Mouse (Mus musculus) kidney, embryonic 16.5 days (tissue): ENCODE measurements around the gene Morn4. TPM values are rescaled to one million over a fixed set of nuclear protein-coding genes. Genes with fewer than 3 reads are reported as not detected.
A peak's percentile ranks its signal among the peaks of the same experiment; 100 is the strongest.

Experiments
- ATAC-seq: fragments of 200-750 bp; cut with Nextera tagmentation; 2 replicates; pipeline ENCODE4 v1.8.0; 2017; ENCODE audit warnings: moderate TSS enrichment; ENCODE audit not compliant: low FRiP score, low TSS enrichment
- H3K27ac ChIP-seq: fragments of 300-500 bp; sonication (generic); 2 replicates; pipeline ENCODE4 v1.5.1; 2014; ENCODE audit warnings: low read length
- H3K27me3 ChIP-seq: fragments of 300-500 bp; sonication (generic); 2 replicates; pipeline ENCODE4 v1.6.1; 2014; ENCODE audit warnings: low read length, control low read depth, mixed read lengths; ENCODE audit not compliant: insufficient read depth
- H3K36me3 ChIP-seq: fragments of 300-500 bp; sonication (generic); 2 replicates; pipeline ENCODE4 v1.6.1; 2014; ENCODE audit warnings: low read length, control low read depth, mixed read lengths; ENCODE audit not compliant: insufficient read depth
- H3K4me1 ChIP-seq: fragments of 300-500 bp; sonication (generic); 2 replicates; pipeline ENCODE4 v1.6.1; 2014; ENCODE audit warnings: low read length, control low read depth, mixed read lengths; ENCODE audit not compliant: insufficient read depth
- H3K4me2 ChIP-seq: fragments of 300-500 bp; sonication (generic); replicated peaks from 2 replicates; pipeline ENCODE4 v1.6.1; 2014; ENCODE audit warnings: low read depth, low read length
- H3K4me3 ChIP-seq: fragments of 300-500 bp; sonication (generic); 2 replicates; pipeline ENCODE4 v1.5.1; 2014; ENCODE audit warnings: mild to moderate bottlenecking, low read length
- H3K9ac ChIP-seq: fragments of 300-500 bp; sonication (generic); replicated peaks from 2 replicates; pipeline ENCODE4 v1.6.1; 2014; ENCODE audit warnings: low read length
- H3K9me3 ChIP-seq: fragments of 300-500 bp; sonication (generic); 2 replicates; pipeline ENCODE4 v1.6.1; 2016; ENCODE audit warnings: low read length, control low read depth
- WGBS: fragments of 180-500 bp; shearing (Covaris S2); extraction: QIAGEN DNeasy Blood & Tissue Kit; methylation state at CpG from one replicate; pipeline ENCODE4 v1.1.7; 2014; 5-methylcytosine and 5-hydroxymethylcytosine counted together
- polyA plus RNA-seq: library from polyadenylated mRNA; unstranded; fragments of >200 nt; fragmentation: Nextera tagmentation; extraction: Ambion mirVana; gene quantifications from 2 replicates; pipeline ENCODE4 v1.2.1, GENCODE M21; 2015

Gene Morn4
- polyA plus RNA-seq, result 32.7 and 35.2 TPM in 2 replicates

GRCm38 (mm10) chr19:42086166-42086565, at the start of gene Morn4:
Gene Morn4, minus strand, starts transcription at chr19:42086357.
- H3K4me2 ChIP-seq, result peak within 1 kb of the TSS; percentile 79
- under 1% methylated on average over 21 of the region's 21 CpGs for WGBS
- peak within 1 kb of the TSS; percentile 43; the same call in 1 of the 2 replicates for H3K27ac ChIP-seq
- H3K27me3 ChIP-seq, result no peaks in the 10 kb centered on the region
- no peaks in the 10 kb centered on the region for H3K36me3 ChIP-seq
- ATAC-seq, result peak; percentile 76
- no peaks in the 10 kb centered on the region for H3K9me3 ChIP-seq
- peak within 1 kb of the TSS; percentile 75 for H3K9ac ChIP-seq
- H3K4me1 ChIP-seq, result peaks cover 17% of the 10 kb centered on the region
- H3K4me3 ChIP-seq, result peak within 1 kb of the TSS; percentile 67

GRCm38 (mm10) chr19:42135070-42135469, 48.9 kb upstream of the Morn4 start:
- Histone ChIP-seq H3K4me3 (no peak overlapping the region), H3K4me1 (0 out of 2 replicates have a peak, but pooled peaks cover 2% of the 10 kb centered on the region), H3K36me3 (no peaks in the 10 kb centered on the region), H3K4me2 (no peak overlapping the region), H3K9ac (no peak overlapping the region), H3K27me3 (no peaks in the 10 kb centered on the region), H3K9me3 (no peaks in the 10 kb centered on the region), H3K27ac (no peak overlapping the region)
- ATAC-seq, result no peak

GRCm38 (mm10) chr19:42131101-42131500, 44.9 kb upstream of the Morn4 start:
- Histone ChIP-seq H3K4me1 (peaks cover 17% of the 10 kb centered on the region), H3K9ac (no peak overlapping the region), H3K36me3 (no peaks in the 10 kb centered on the region), H3K4me2 (no peak overlapping the region), H3K9me3 (no peaks in the 10 kb centered on the region), H3K4me3 (no peak overlapping the region), H3K27me3 (no peaks in the 10 kb centered on the region), H3K27ac (no peak overlapping the region)
- ATAC-seq, result no peak
- 36% methylated on average over 5 of the region's 5 CpGs for WGBS

- ATAC-seq, result no peak
- 70% methylated on average over 3 of the region's 3 CpGs for WGBS
- Histone ChIP-seq H3K9ac (no peak overlapping the region), H3K27ac (no peak overlapping the region), H3K4me2 (no peak overlapping the region), H3K36me3 (no peaks in the 10 kb centered on the region), H3K9me3 (no peaks in the 10 kb centered on the region), H3K27me3 (no peaks in the 10 kb centered on the region), H3K4me1 (peaks cover 17% of the 10 kb centered on the region), H3K4me3 (no peak overlapping the region)
Measured at GRCm38 (mm10) chr19:42130294-42130606, 44.1 kb upstream of the Morn4 start.

- peak overlapping the region; percentile 97 for H3K4me2 ChIP-seq
- peaks cover 17% of the 10 kb centered on the region for H3K4me1 ChIP-seq
- 0 out of 2 replicates have a peak, but pooled peaks cover 2% of the 10 kb centered on the region for H3K36me3 ChIP-seq
- 31% methylated on average over 14 of the region's 14 CpGs for WGBS
- H3K9ac ChIP-seq, result peak overlapping the region; percentile 58
- H3K27me3 ChIP-seq, result no peaks in the 10 kb centered on the region
- H3K4me3 ChIP-seq, result peak overlapping the region; percentile 73
- no peaks in the 10 kb centered on the region for H3K9me3 ChIP-seq
- ATAC-seq, result no peak
- H3K27ac ChIP-seq, result peak overlapping the region; percentile 73
Measured at GRCm38 (mm10) chr19:42129509-42130293, 43.5 kb upstream of the Morn4 start.

GRCm38 (mm10) chr19:42128787-42129508, 42.8 kb upstream of the Morn4 start, which contains the start of gene Avpi1:
Gene Avpi1, minus strand, starts transcription at chr19:42129059.
- peak within 1 kb of the TSS; percentile 73 for H3K4me3 ChIP-seq
- peaks cover 17% of the 10 kb centered on the region for H3K4me1 ChIP-seq
- peak within 1 kb of the TSS; percentile 87 for H3K9ac ChIP-seq
- ATAC-seq, result peak; percentile 97
- H3K27ac ChIP-seq, result peak within 1 kb of the TSS; percentile 90
- H3K27me3 ChIP-seq, result no peaks in the 10 kb centered on the region
- under 1% methylated on average over 54 of the region's 54 CpGs for WGBS
- H3K9me3 ChIP-seq, result no peaks in the 10 kb centered on the region
- peak within 1 kb of the TSS; percentile 97 for H3K4me2 ChIP-seq
- H3K36me3 ChIP-seq, result peaks cover 4% of the 10 kb centered on the region; the same call in 1 of the 2 replicates

GRCm38 (mm10) chr19:42128052-42128740, 42.0 kb upstream of the Morn4 start:
- Histone ChIP-seq H3K27ac (peak overlapping the region; percentile 90), H3K4me1 (peaks cover 17% of the 10 kb centered on the region), H3K27me3 (no peaks in the 10 kb centered on the region), H3K4me3 (peak overlapping the region; percentile 73), H3K4me2 (peak overlapping the region; percentile 97), H3K9me3 (no peaks in the 10 kb centered on the region), H3K9ac (peak overlapping the region; percentile 87), H3K36me3 (peaks cover 12% of the 10 kb centered on the region)
- 5% methylated on average over 23 of the region's 23 CpGs for WGBS
- ATAC-seq, result no peak; the same call in 1 of the 2 replicates

- WGBS, result 85% methylated on average over 5 of the region's 5 CpGs
- H3K4me3 ChIP-seq, result no peak overlapping the region
- no peak overlapping the region for H3K9ac ChIP-seq
Measured at GRCm38 (mm10) chr19:42127024-42127423, 40.9 kb upstream of the Morn4 start.

GRCm38 (mm10) chr19:42126219-42126605, 40.1 kb upstream of the Morn4 start:
- no peak for ATAC-seq
- Histone ChIP-seq H3K27me3 (no peaks in the 10 kb centered on the region), H3K4me2 (no peak overlapping the region), H3K27ac (no peak overlapping the region), H3K9me3 (no peaks in the 10 kb centered on the region), H3K36me3 (peaks cover 19% of the 10 kb centered on the region), H3K4me1 (peaks cover 17% of the 10 kb centered on the region), H3K9ac (no peak overlapping the region), H3K4me3 (no peak overlapping the region)
- WGBS, result 91% methylated on average over 6 of the region's 6 CpGs

More at GRCm38 (mm10) chr19:42127024-42127423, 40.9 kb upstream of the Morn4 start:
- Histone ChIP-seq H3K9me3 (no peaks in the 10 kb centered on the region), H3K36me3 (peaks cover 14% of the 10 kb centered on the region), H3K4me2 (no peak overlapping the region), H3K27ac (no peak overlapping the region), H3K27me3 (no peaks in the 10 kb centered on the region), H3K4me1 (peaks cover 17% of the 10 kb centered on the region)
- no peak for ATAC-seq
